Mouse (Mus musculus) neutrophil, adult 5-6 weeks (primary cell): ENCODE measurements around the gene Rab34. TPM values are rescaled to one million over a fixed set of nuclear protein-coding genes. Genes with fewer than 3 reads are reported as not detected.

ENCODE experiments used
- ATAC-seq: fragments of 151-379, 151-347 bp; 2 replicates; pipeline ENCODE4 v1.8.0; 2017; ENCODE audit warnings: mild to moderate bottlenecking, moderate TSS enrichment; ENCODE audit not compliant: insufficient number of reproducible peaks, poor library complexity, low FRiP score, severe bottlenecking; ENCODE audit errors: extremely low read depth
- total RNA-seq: library from RNA; stranded (forward); fragments of 200-1000 nt; gene quantifications from 2 replicates; pipeline ENCODE4 v1.2.3, GENCODE M21; 2017

Gene Rab34
- total RNA-seq, 1 experiment from 2014 or later: not detected

DNA sequence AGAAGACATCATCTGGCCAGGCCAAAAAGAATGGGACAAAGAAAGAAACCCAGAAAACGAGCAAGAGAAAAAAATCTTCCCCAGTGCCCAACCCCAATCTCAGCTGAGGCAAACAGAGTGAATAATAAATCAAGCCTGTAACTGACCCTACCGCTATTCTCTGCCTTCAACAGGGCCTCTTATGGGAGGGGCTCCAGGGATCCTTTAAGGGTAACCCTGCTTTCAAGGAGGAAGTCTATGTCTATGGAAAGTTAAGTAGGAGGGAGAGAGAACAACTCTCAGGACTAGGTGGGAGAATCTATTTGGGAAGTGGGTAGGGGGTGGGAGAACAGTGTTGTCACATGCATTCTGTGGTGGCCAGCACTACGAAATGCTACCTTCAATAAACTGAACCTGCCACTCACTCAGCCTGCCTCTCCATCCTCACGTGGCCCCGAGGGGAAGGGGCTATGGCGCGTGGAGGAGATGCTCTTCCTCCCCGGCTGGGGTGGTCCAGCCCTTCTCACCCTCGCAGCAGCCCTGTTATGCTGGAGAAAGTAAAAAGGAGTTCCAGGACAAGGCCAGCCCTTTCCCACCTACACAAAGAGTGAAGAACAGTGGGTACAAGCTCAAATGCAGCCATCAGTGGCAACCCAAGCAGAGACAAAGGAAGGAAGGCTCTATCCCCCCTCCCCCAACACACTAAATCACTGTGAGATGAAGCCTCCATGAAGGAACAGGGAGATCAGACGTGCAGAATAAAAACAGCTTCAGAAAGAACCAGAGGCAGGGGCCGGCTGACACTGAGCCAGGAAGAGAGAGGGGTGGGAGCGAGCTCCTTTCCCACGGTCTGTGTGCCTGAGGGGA is 17.4 kb downstream of the Rab34 start:
- ATAC-seq: no peak

DNA sequence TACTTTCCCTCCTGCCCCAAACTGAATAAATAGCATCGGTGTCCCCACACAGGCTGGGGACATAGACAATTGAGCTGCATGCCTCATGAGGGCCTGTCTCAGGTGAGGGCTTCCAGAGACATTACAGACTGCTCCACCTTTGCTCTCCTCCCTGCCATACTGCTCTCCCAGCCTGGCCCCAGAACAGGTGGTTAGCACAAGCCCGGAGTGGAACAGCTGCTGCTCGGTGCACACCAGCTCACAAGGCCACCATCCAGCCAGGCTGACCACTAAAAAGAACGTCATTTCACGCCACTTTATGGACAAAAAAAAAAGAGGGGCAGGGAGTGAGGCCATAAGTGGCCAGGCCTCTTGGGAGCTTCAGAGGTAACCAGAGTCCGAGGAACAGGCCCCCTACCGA is 19.0 kb downstream of the Rab34 start:
- ATAC-seq: no peak

DNA sequence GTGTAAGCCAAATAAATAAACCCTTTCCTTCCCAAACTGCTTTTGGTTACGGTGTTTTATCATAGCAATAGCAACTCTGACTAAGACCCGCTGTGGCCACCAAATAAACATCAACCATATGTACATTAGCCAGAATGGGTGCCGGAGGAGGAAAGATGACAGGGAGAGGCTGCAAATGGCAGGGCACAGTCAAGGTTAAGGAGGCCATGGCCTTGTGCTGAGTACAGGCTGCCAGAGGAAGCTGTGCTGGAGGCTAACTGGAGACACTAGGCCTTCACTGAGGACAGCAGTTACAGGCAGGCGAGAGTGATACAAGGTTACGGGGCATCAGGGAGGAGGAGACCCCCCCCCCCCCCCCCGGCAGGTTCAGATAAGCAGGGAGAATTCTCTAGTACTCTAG is 21.7 kb downstream of the Rab34 start:
- ATAC-seq: no peak

DNA sequence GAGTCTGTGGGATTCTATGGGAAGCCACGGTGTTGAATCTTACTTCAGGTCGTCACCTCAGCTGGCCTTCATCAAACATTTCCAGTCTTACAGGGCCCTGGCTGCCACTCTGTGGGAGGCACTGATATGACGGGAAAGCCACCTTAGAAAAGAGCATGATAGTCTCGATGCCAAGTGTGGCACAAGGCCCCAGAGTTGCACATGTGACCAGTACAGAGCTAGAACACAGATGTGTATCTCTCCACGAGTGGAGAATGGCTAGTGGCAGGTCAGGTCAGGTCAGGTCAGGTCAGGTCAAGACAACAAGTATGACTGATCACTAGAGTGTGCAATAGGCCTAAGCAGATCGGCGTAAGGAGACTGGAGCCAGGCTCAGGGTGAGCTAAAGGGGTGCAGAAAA is 22.4 kb downstream of the Rab34 start:
- no peak for ATAC-seq

DNA sequence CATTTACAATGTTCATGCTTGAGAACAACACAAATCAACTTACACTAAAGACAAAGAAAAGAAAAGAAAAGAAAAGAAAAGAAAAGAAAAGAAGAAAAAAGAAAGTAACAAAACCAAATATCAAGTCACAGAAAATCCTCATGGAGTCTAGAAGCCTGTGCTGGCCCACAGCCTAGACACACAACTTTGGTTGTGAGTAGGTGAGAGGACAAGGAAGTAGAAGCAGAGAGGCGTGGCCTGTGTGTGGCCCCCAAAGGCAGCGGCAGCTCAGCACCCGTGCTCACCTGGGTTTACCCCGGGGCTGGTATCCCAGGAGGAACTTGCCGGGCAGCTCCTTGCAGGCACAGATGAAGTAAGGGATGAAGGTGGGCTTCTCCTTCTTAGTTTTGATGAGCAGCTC is 23.3 kb downstream of the Rab34 start:
- ATAC-seq: no peak

- peak; percentile 74 for ATAC-seq
Measured at GRCm38 (mm10) chr11:78213086-78213817, 25.0 kb downstream of the Rab34 start.

- no peak for ATAC-seq
Measured at GRCm38 (mm10) chr11:78215709-78216317, 27.6 kb downstream of the Rab34 start.

DNA sequence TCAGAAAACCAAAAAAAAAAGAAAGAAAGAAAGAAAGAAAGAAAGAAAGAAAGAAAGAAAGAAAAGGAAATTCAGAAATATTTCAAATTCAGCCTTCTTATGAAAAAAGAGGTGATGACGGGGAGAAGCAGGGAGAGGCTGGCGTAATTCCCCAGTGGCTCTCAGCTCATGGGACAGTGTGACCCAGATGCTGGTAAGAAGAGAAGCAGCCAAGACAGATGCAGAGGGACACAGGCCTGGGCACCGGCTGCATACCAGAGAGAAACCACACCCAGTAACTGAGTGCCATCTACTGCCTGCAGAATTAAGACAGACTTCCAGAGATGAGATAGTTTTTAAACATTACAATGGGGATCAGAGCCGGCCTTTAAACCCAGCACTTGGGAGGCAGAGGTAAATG is 35.4 kb downstream of the Rab34 start:
- no peak for ATAC-seq

GRCm38 (mm10) chr11:78231518-78231917 is 43.3 kb downstream of the Rab34 start:
- no peak for ATAC-seq

DNA sequence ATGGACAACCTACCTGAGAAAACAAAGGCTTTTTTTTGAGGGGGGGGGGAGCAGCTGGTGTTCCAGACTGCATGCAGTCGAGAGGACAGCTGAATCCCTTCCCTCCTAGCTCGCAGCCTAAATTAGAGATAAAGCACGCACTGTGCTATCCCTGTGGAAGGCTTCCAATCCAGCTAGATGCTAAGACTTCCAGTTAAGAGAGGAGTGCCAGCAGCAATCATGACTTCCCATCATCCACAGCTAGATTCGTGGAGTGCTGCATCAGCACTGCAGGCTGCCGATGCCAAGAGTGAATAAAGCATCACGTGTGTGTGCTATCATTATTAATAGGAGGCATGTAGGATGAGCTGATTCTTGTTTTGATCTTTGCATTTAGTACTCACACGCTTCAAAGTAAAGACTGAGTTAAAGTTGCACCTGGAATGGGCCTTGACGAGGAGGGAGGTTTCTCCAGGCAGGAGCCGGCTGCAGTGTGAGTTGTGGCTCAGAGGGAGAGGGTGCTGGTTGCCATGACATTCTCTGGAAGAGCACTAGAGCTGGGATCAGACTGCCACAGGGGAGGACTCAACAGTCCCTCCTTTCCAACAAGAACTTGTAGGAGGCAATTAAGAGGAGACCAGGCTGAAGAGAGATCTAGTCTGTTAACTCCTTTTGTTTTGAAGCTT is 52.1 kb downstream of the Rab34 start:
- no peak for ATAC-seq

Other genes starting within 250 kb of the Rab34 start
- gene Phf12, start 205.7 kb upstream of the Rab34 start, total RNA-seq: 87.8 and 113 TPM in 2 replicates
- gene Dhrs13, start 156.2 kb upstream of the Rab34 start, total RNA-seq: 0.61 and 1.2 TPM in 2 replicates
- 22.8 and 23.2 TPM in 2 replicates for gene Flot2, start 150.5 kb upstream of the Rab34 start, total RNA-seq
- 12.8 and 14.9 TPM in 2 replicates for gene Eral1, start 108.0 kb upstream of the Rab34 start, total RNA-seq
- 9.5 and 9.6 TPM in 2 replicates for gene Fam222b, start 93.8 kb upstream of the Rab34 start, total RNA-seq
- gene Traf4, start 22.8 kb upstream of the Rab34 start, total RNA-seq: 9.9 and 12.5 TPM in 2 replicates
- 14.1 and 16.1 TPM in 2 replicates for gene Nek8, start 11.8 kb upstream of the Rab34 start, total RNA-seq
- 5.4 and 6.1 TPM in 2 replicates for gene Tlcd1, start 11.7 kb upstream of the Rab34 start, total RNA-seq
- 1,363 and 1,388 TPM in 2 replicates for gene Rpl23a, start 4.8 kb upstream of the Rab34 start, total RNA-seq
- gene Proca1, start 5.0 kb downstream of the Rab34 start, total RNA-seq: 0.74 TPM in 1 of 2 replicates, not detected in the other
- 40.2 and 48.6 TPM in 2 replicates for gene Sdf2, start 57.3 kb downstream of the Rab34 start, total RNA-seq
- 53.5 and 61.2 TPM in 2 replicates for gene Supt6, start 57.6 kb downstream of the Rab34 start, total RNA-seq
- gene 2610507B11Rik, start 73.3 kb downstream of the Rab34 start, total RNA-seq: 97.4 and 102 TPM in 2 replicates
- 4.1 and 4.8 TPM in 2 replicates for gene BC030499, start 102.4 kb downstream of the Rab34 start, total RNA-seq
- 0.37 and 0.93 TPM in 2 replicates for gene Spag5, start 113.1 kb downstream of the Rab34 start, total RNA-seq
- 1.7 and 2.9 TPM in 2 replicates for gene Aldoc, start 134.5 kb downstream of the Rab34 start, total RNA-seq
- 17.2 and 21.1 TPM in 2 replicates for gene Pigs, start 140.0 kb downstream of the Rab34 start, total RNA-seq
- 62.9 and 76.7 TPM in 2 replicates for gene Unc119, start 155.1 kb downstream of the Rab34 start, total RNA-seq
- gene Foxn1, start 198.1 kb downstream of the Rab34 start, total RNA-seq: not detected in 2 replicates
- 0.25 and 0.47 TPM in 2 replicates for gene Slc13a2, start 233.8 kb downstream of the Rab34 start, total RNA-seq